Mouse (Mus musculus) hindbrain, embryonic 10.5 days (tissue): ENCODE data around the gene Rit1. TPM values are rescaled to one million over a fixed set of nuclear protein-coding genes. Genes with fewer than 3 reads are reported as not detected.
A peak's percentile ranks its signal among the peaks of the same experiment; 100 is the strongest.
"Not testable (repeated sequence)": the region's sequence is repeated elsewhere in the genome, so short reads cannot be mapped to it uniquely, and the experiment has no call there.

ENCODE experiments used
- DNase-seq: peaks from one replicate; pipeline ENCODE4 v3.0.0-alpha.2; 2017; ENCODE audit warnings: low spot score
- H3K27ac ChIP-seq: fragments of 300-500 bp; sonication (generic); 2 replicates; pipeline ENCODE4 v1.5.1; 2016; ENCODE audit warnings: mild to moderate bottlenecking, moderate library complexity
- H3K27me3 ChIP-seq: fragments of 300-500 bp; sonication (generic); 2 replicates; pipeline ENCODE4 v1.6.1; 2016; ENCODE audit warnings: mild to moderate bottlenecking; ENCODE audit not compliant: poor library complexity, insufficient read depth, severe bottlenecking
- H3K36me3 ChIP-seq: fragments of 300-500 bp; sonication (generic); 2 replicates; pipeline ENCODE4 v1.6.1; 2016; ENCODE audit warnings: mild to moderate bottlenecking, moderate library complexity
- H3K4me1 ChIP-seq: fragments of 300-500 bp; sonication (generic); replicated peaks from 2 replicates; pipeline ENCODE4 v1.6.1; 2016; ENCODE audit warnings: mild to moderate bottlenecking
- H3K4me3 ChIP-seq: fragments of 300-500 bp; sonication (generic); 2 replicates; pipeline ENCODE4 v1.5.1; 2016; ENCODE audit warnings: mild to moderate bottlenecking, moderate library complexity
- H3K9me3 ChIP-seq: fragments of 300-500 bp; sonication (generic); 2 replicates; pipeline ENCODE4 v1.6.1; 2016; ENCODE audit warnings: mild to moderate bottlenecking, moderate library complexity
- WGBS: fragments of 180-500 bp; shearing (Covaris S2); methylation state at CpG from one replicate; pipeline ENCODE4 v1.1.7; 2016; 5-methylcytosine and 5-hydroxymethylcytosine counted together
- polyA plus RNA-seq: library from polyadenylated mRNA; unstranded; fragments of >200 nt; fragmentation: Nextera tagmentation; extraction: Ambion mirVana; gene quantifications from 2 replicates; pipeline ENCODE4 v1.2.1, GENCODE M21; 2016

The Rit1 gene
- polyA plus RNA-seq, 1 experiment from 2014 or later = 48.5 TPM

GRCm38 (mm10) chr3:88746871-88747231 lies 30.2 kb downstream of the Rit1 start:
- Histone ChIP-seq H3K27ac (no peak overlapping the region), H3K27me3 (no peaks in the 10 kb centered on the region), H3K9me3 (peaks cover 35% of the 10 kb centered on the region), H3K4me3 (no peak overlapping the region), H3K4me1 (no peaks in the 10 kb centered on the region), H3K36me3 (peaks cover 99% of the 10 kb centered on the region)
- 94% methylated on average over 4 of the region's 4 CpGs for WGBS
- DNase-seq = no peak

- WGBS = 81% methylated on average over 4 of the region's 4 CpGs
- H3K4me1 ChIP-seq = peaks cover 34% of the 10 kb centered on the region
Measured at GRCm38 (mm10) chr3:88754283-88754682, 37.6 kb downstream of the Rit1 start.

GRCm38 (mm10) chr3:88755541-88755940 lies 38.9 kb downstream of the Rit1 start:
- Histone ChIP-seq H3K9me3 (no peaks in the 10 kb centered on the region), H3K27ac (no peak overlapping the region), H3K4me1 (peaks cover 38% of the 10 kb centered on the region), H3K27me3 (no peaks in the 10 kb centered on the region), H3K4me3 (no peak overlapping the region), H3K36me3 (peaks cover 100% of the 10 kb centered on the region)
- no peak for DNase-seq
- WGBS = 77% methylated on average over 3 of the region's 3 CpGs

More at GRCm38 (mm10) chr3:88754283-88754682, 37.6 kb downstream of the Rit1 start:
- peaks cover 6% of the 10 kb centered on the region for H3K9me3 ChIP-seq
- H3K27me3 ChIP-seq = no peaks in the 10 kb centered on the region
- H3K36me3 ChIP-seq = peaks cover 100% of the 10 kb centered on the region
- no peak for DNase-seq
- no peak overlapping the region for H3K4me3 ChIP-seq
- H3K27ac ChIP-seq = no peak overlapping the region

- 48% methylated on average over 4 of the region's 4 CpGs for WGBS
- DNase-seq = peak; percentile 29
- Histone ChIP-seq H3K27ac (peak overlapping the region; percentile 92), H3K36me3 (peaks cover 100% of the 10 kb centered on the region), H3K4me3 (0 out of 2 replicates have a peak overlapping the region, but pooled peaks have one; percentile 7), H3K4me1 (peaks cover 38% of the 10 kb centered on the region), H3K9me3 (no peaks in the 10 kb centered on the region), H3K27me3 (no peaks in the 10 kb centered on the region)
Measured at GRCm38 (mm10) chr3:88756276-88756675, 39.6 kb downstream of the Rit1 start.

GRCm38 (mm10) chr3:88758045-88758500 lies 41.4 kb downstream of the Rit1 start:
- peak; percentile 63 for DNase-seq
- WGBS = 13% methylated on average over 5 of the region's 5 CpGs
- H3K27me3 ChIP-seq = no peaks in the 10 kb centered on the region
- peaks cover 38% of the 10 kb centered on the region for H3K4me1 ChIP-seq
- peaks cover 98% of the 10 kb centered on the region for H3K36me3 ChIP-seq
- no peaks in the 10 kb centered on the region for H3K9me3 ChIP-seq
- peak overlapping the region; percentile 27 for H3K4me3 ChIP-seq
- peak overlapping the region; percentile 92 for H3K27ac ChIP-seq

GRCm38 (mm10) chr3:88761619-88762018 lies 45.0 kb downstream of the Rit1 start:
- no peak for DNase-seq
- peaks cover 29% of the 10 kb centered on the region for H3K4me1 ChIP-seq
- 94% methylated on average over 19 of the region's 19 CpGs for WGBS
- H3K36me3 ChIP-seq = peaks cover 93% of the 10 kb centered on the region
- no peaks in the 10 kb centered on the region for H3K9me3 ChIP-seq
- H3K4me3 ChIP-seq = no peak overlapping the region
- H3K27ac ChIP-seq = no peak overlapping the region
- H3K27me3 ChIP-seq = no peaks in the 10 kb centered on the region

- H3K36me3 ChIP-seq = peaks cover 87% of the 10 kb centered on the region
- peaks cover 21% of the 10 kb centered on the region for H3K4me1 ChIP-seq
- H3K4me3 ChIP-seq = no peak overlapping the region
- WGBS = 63% methylated on average over 6 of the region's 6 CpGs
- no peak for DNase-seq
- no peaks in the 10 kb centered on the region for H3K27me3 ChIP-seq
- no peak overlapping the region for H3K27ac ChIP-seq
- H3K9me3 ChIP-seq = no peaks in the 10 kb centered on the region
Measured at GRCm38 (mm10) chr3:88762401-88762831, 45.8 kb downstream of the Rit1 start.

- not testable (repeated sequence) for H3K36me3 ChIP-seq, H3K4me1 ChIP-seq, H3K9me3 ChIP-seq, H3K27me3 ChIP-seq
- 3% methylated on average over 22 of the region's 28 CpGs for WGBS
- peak; percentile 61 for DNase-seq
- Histone ChIP-seq H3K27ac (peak overlapping the region; percentile 93), H3K4me3 (peak overlapping the region; percentile 58)
Measured at GRCm38 (mm10) chr3:88771189-88771940, 54.7 kb downstream of the Rit1 start.

- not testable (repeated sequence) for H3K9me3 ChIP-seq, DNase-seq, H3K4me1 ChIP-seq, H3K36me3 ChIP-seq, H3K27me3 ChIP-seq
- Histone ChIP-seq H3K27ac (peak overlapping the region; percentile 93), H3K4me3 (peak overlapping the region; percentile 58)
- 1% methylated on average over 3 of the region's 6 CpGs for WGBS
Measured at GRCm38 (mm10) chr3:88771941-88772280, 55.3 kb downstream of the Rit1 start.

GRCm38 (mm10) chr3:88772399-88772798 lies 55.8 kb downstream of the Rit1 start:
- DNase-seq = peak; percentile 79
- H3K36me3 ChIP-seq, H3K9me3 ChIP-seq, H3K27ac ChIP-seq, H3K27me3 ChIP-seq, H3K4me1 ChIP-seq: not testable (repeated sequence)
- peak overlapping the region; percentile 46 for H3K4me3 ChIP-seq
- under 1% methylated on average over 19 of the region's 19 CpGs for WGBS

GRCm38 (mm10) chr3:88773163-88773562 lies 56.5 kb downstream of the Rit1 start:
- H3K4me3 ChIP-seq, H3K27ac ChIP-seq, H3K4me1 ChIP-seq, DNase-seq, H3K36me3 ChIP-seq, H3K9me3 ChIP-seq, H3K27me3 ChIP-seq: not testable (repeated sequence)
- 90% methylated on average over 6 of the region's 6 CpGs for WGBS

GRCm38 (mm10) chr3:88774939-88775841 lies 58.6 kb downstream of the Rit1 start, which contains the start of gene Syt11:
Gene Syt11, minus strand, starts transcription at chr3:88775164.
- DNase-seq = peak; percentile 53
- H3K9me3 ChIP-seq, H3K27me3 ChIP-seq, H3K4me1 ChIP-seq: not testable (repeated sequence)
- peak within 1 kb of the TSS; percentile 88 for H3K27ac ChIP-seq
- 4% methylated on average over 45 of the region's 51 CpGs for WGBS
- peak within 1 kb of the TSS; percentile 55 for H3K4me3 ChIP-seq
- H3K36me3 ChIP-seq = peaks cover 15% of the 10 kb centered on the region
